Mouse (Mus musculus) lung, postnatal 36 days (tissue): ENCODE results near the gene Trak1.

Source experiments
- DNase-seq: peaks from one replicate; pipeline ENCODE4 v3.0.0; 2022; ENCODE audit warnings: mixed read lengths

Trak1 gene

GRCm38 (mm10) chr9:121350601-121351000, 53.3 kb downstream of the Trak1 start:
- no peak for DNase-seq

- DNase-seq, result peak; percentile 46
Observed at GRCm38 (mm10) chr9:121351388-121352078, 54.2 kb downstream of the Trak1 start.

- peak; percentile 87 for DNase-seq
Observed at GRCm38 (mm10) chr9:121352131-121352606, 54.9 kb downstream of the Trak1 start.

- no peak for DNase-seq
Observed at GRCm38 (mm10) chr9:121352726-121353125, 55.4 kb downstream of the Trak1 start.

- DNase-seq, result peak; percentile 85
Observed at GRCm38 (mm10) chr9:121354792-121355390, 57.6 kb downstream of the Trak1 start.

GRCm38 (mm10) chr9:121355431-121356141, 58.3 kb downstream of the Trak1 start:
- DNase-seq, result peak; percentile 54

GRCm38 (mm10) chr9:121357102-121357501, 59.8 kb downstream of the Trak1 start:
- DNase-seq, result no peak

- no peak for DNase-seq
Observed at GRCm38 (mm10) chr9:121357582-121358275, 60.4 kb downstream of the Trak1 start.

- DNase-seq, result no peak
Observed at GRCm38 (mm10) chr9:121358418-121358817, 61.1 kb downstream of the Trak1 start.

- no peak for DNase-seq
Observed at GRCm38 (mm10) chr9:121359266-121359972, 62.1 kb downstream of the Trak1 start.

GRCm38 (mm10) chr9:121360327-121360954, 63.1 kb downstream of the Trak1 start:
- DNase-seq, result peak; percentile 38

- no peak for DNase-seq
Observed at GRCm38 (mm10) chr9:121361010-121361409, 63.7 kb downstream of the Trak1 start.

GRCm38 (mm10) chr9:121363932-121364331, 66.6 kb downstream of the Trak1 start:
- no peak for DNase-seq

- DNase-seq, result peak; percentile 56
Observed at GRCm38 (mm10) chr9:121366135-121366863, 69.0 kb downstream of the Trak1 start.

GRCm38 (mm10) chr9:121366864-121367245, 69.6 kb downstream of the Trak1 start:
- peak; percentile 53 for DNase-seq

GRCm38 (mm10) chr9:121369573-121369972, 72.3 kb downstream of the Trak1 start:
- DNase-seq, result no peak

GRCm38 (mm10) chr9:121371346-121371891, 74.1 kb downstream of the Trak1 start:
- peak; percentile 94 for DNase-seq

- no peak for DNase-seq
Observed at GRCm38 (mm10) chr9:121371946-121372646, 74.8 kb downstream of the Trak1 start.

- no peak for DNase-seq
Observed at GRCm38 (mm10) chr9:121373107-121373506, 75.8 kb downstream of the Trak1 start.

- DNase-seq, result no peak
Observed at GRCm38 (mm10) chr9:121373512-121373911, 76.2 kb downstream of the Trak1 start.
